Mouse (Mus musculus) C2C12 (cell line): ENCODE measurements at regions not wholly inside any gene's neighbourhood (a gene's known extent, or its start where the extent isn't known, plus 50 kb on each side); places are given as distances from the start of the nearest gene placed in this dataset.

Source experiments
- H3K27me3 ChIP-seq: one replicate; pipeline ENCODE4 v1.6.1; 2011; ENCODE audit not compliant: control insufficient read depth, insufficient read depth, insufficient read length
- H3K36me3 ChIP-seq: one replicate; pipeline ENCODE4 v1.6.1; 2011; ENCODE audit not compliant: control insufficient read depth, insufficient read depth
- H3K4me3 ChIP-seq: one replicate; pipeline ENCODE4 v1.5.1; 2011; ENCODE audit warnings: mild to moderate bottlenecking, control low read depth; ENCODE audit not compliant: poor library complexity, insufficient read depth, severe bottlenecking
- H3K79me2 ChIP-seq: one replicate; pipeline ENCODE4 v1.6.1; 2011; ENCODE audit not compliant: control insufficient read depth, insufficient read depth
- H3K79me3 ChIP-seq: one replicate; pipeline ENCODE4 v1.6.1; 2011; ENCODE audit warnings: low read depth, control low read depth
- H3ac ChIP-seq: one replicate; pipeline ENCODE3; 2011; ENCODE audit warnings: low read depth; ENCODE audit not compliant: control insufficient read depth, insufficient read length
- CEBPB ChIP-seq: IDR thresholded peaks from one replicate; pipeline ENCODE4 v1.6.1; 2011; ENCODE audit warnings: low read depth, mild to moderate bottlenecking, control low read depth, moderate library complexity
- CTCF ChIP-seq: IDR thresholded peaks from one replicate; pipeline ENCODE4 v1.5.1; 2011; ENCODE audit not compliant: control insufficient read depth, insufficient read depth, insufficient read length
- FOSL1 ChIP-seq: IDR thresholded peaks from one replicate; pipeline ENCODE4 v1.8.0; 2011; ENCODE audit warnings: mild to moderate bottlenecking, low read length; ENCODE audit not compliant: poor library complexity, insufficient read depth, severe bottlenecking
- MAX ChIP-seq: IDR thresholded peaks from one replicate; pipeline ENCODE4 v1.6.1; 2011; ENCODE audit warnings: mild to moderate bottlenecking, control low read depth
- MYOD1 ChIP-seq: IDR thresholded peaks from one replicate; pipeline ENCODE4 v1.6.1; 2011; ENCODE audit warnings: low read depth; ENCODE audit not compliant: control insufficient read depth, insufficient read length
- MYOG ChIP-seq: IDR thresholded peaks from one replicate; pipeline ENCODE4 v1.6.1; 2011; ENCODE audit not compliant: control insufficient read depth, insufficient read length; ENCODE audit errors: extremely low read depth
- USF1 ChIP-seq: IDR thresholded peaks from one replicate; pipeline ENCODE4 v1.6.1; 2011; ENCODE audit warnings: low read depth, mild to moderate bottlenecking, control low read depth, moderate library complexity

GRCm38 (mm10) chr4:127509936-127510335 is 152.0 kb upstream of the Gjb5 start:
- TF ChIP-seq MYOG: no peak
- TF ChIP-seq MAX: no peak
- no peak for TF ChIP-seq USF1
- no peak for TF ChIP-seq MYOD1
- TF ChIP-seq CTCF: no peak
- no peak for TF ChIP-seq CEBPB
- no peak for TF ChIP-seq FOSL1
- H3K4me3 ChIP-seq: no peak overlapping the region
- H3K36me3 ChIP-seq: no peaks in the 10 kb centered on the region
- H3K27me3 ChIP-seq: no peaks in the 10 kb centered on the region
- H3K79me2 ChIP-seq: no peaks in the 10 kb centered on the region
- H3K79me3 ChIP-seq: no peaks in the 10 kb centered on the region
- H3ac ChIP-seq: no peak overlapping the region

GRCm38 (mm10) chr4:127502621-127503020 is 144.6 kb upstream of the Gjb5 start:
- H3K4me3 ChIP-seq: no peak overlapping the region
- H3K27me3 ChIP-seq: no peaks in the 10 kb centered on the region
- no peaks in the 10 kb centered on the region for H3K36me3 ChIP-seq
- H3K79me2 ChIP-seq: no peaks in the 10 kb centered on the region
- no peak overlapping the region for H3ac ChIP-seq
- H3K79me3 ChIP-seq: no peaks in the 10 kb centered on the region
- TF ChIP-seq USF1: no peak
- no peak for TF ChIP-seq MYOG
- TF ChIP-seq CTCF: no peak
- TF ChIP-seq CEBPB: no peak
- no peak for TF ChIP-seq MYOD1
- TF ChIP-seq FOSL1: no peak
- TF ChIP-seq MAX: no peak

GRCm38 (mm10) chr4:127501881-127502280 is 143.9 kb upstream of the Gjb5 start:
- H3K79me2 ChIP-seq: no peaks in the 10 kb centered on the region
- H3ac ChIP-seq: no peak overlapping the region
- no peaks in the 10 kb centered on the region for H3K79me3 ChIP-seq
- TF ChIP-seq CTCF (no peak), MYOD1 (no peak), CEBPB (no peak), USF1 (no peak), MAX (no peak)
- H3K4me3 ChIP-seq: no peak overlapping the region
- no peaks in the 10 kb centered on the region for H3K27me3 ChIP-seq
- H3K36me3 ChIP-seq: no peaks in the 10 kb centered on the region

- TF ChIP-seq USF1 (no peak), MYOD1 (no peak), MYOG (no peak), CEBPB (no peak), MAX (no peak)
- Histone ChIP-seq H3K27me3 (no peaks in the 10 kb centered on the region), H3K79me3 (no peaks in the 10 kb centered on the region), H3ac (no peak overlapping the region), H3K4me3 (no peak overlapping the region), H3K79me2 (no peaks in the 10 kb centered on the region), H3K36me3 (no peaks in the 10 kb centered on the region)
Measured at GRCm38 (mm10) chr4:127487016-127487780, 129.2 kb upstream of the Gjb5 start.

- H3K36me3 ChIP-seq: no peaks in the 10 kb centered on the region
- no peak for TF ChIP-seq MAX
- no peak for TF ChIP-seq CTCF
- TF ChIP-seq USF1: no peak
- no peak for TF ChIP-seq MYOD1
- no peak for TF ChIP-seq MYOG
- no peak for TF ChIP-seq CEBPB
- TF ChIP-seq FOSL1: no peak
Measured at GRCm38 (mm10) chr4:127485238-127485637, 127.3 kb upstream of the Gjb5 start.

GRCm38 (mm10) chr4:127482461-127482860 is 124.5 kb upstream of the Gjb5 start:
- Histone ChIP-seq H3K79me2 (no peaks in the 10 kb centered on the region), H3K36me3 (no peaks in the 10 kb centered on the region), H3K79me3 (no peaks in the 10 kb centered on the region), H3ac (no peak overlapping the region), H3K4me3 (no peak overlapping the region), H3K27me3 (no peaks in the 10 kb centered on the region)
- TF ChIP-seq USF1 (no peak), MYOG (no peak), MYOD1 (no peak), FOSL1 (no peak), CEBPB (no peak), MAX (no peak), CTCF (no peak)

More at GRCm38 (mm10) chr4:127485238-127485637, 127.3 kb upstream of the Gjb5 start:
- Histone ChIP-seq H3K27me3 (no peaks in the 10 kb centered on the region), H3K79me3 (no peaks in the 10 kb centered on the region), H3ac (no peak overlapping the region), H3K79me2 (no peaks in the 10 kb centered on the region), H3K4me3 (no peak overlapping the region)
